Mouse (Mus musculus) kidney, adult 2 months (tissue): ENCODE results near the gene Lhx9.

Experiments
- CTCF ChIP-seq: fragments of 200-500 bp; conservative IDR thresholded peaks from 2 replicates; pipeline ENCODE4 v1.5.1; 2011; ENCODE audit warnings: low read depth, mild to moderate bottlenecking, control low read depth, low read length, moderate library complexity, mixed read lengths; ENCODE audit not compliant: insufficient read depth, insufficient read length
- POLR2A ChIP-seq: fragments of 200-500 bp; IDR thresholded peaks from one replicate; pipeline ENCODE4 v1.6.1; 2011; ENCODE audit warnings: low read depth, low read length, control low read depth

- TF ChIP-seq CTCF, result no peak
- no peak for TF ChIP-seq POLR2A
Observed at GRCm38 (mm10) chr1:138785856-138786255, 62.5 kb downstream of the Lhx9 start.
